Mouse (Mus musculus) neutrophil, adult 5-6 weeks (primary cell): ENCODE results near the gene Cyp2d22. TPM values are rescaled to one million over a fixed set of nuclear protein-coding genes. Genes with fewer than 3 reads are reported as not detected.

ENCODE experiments used
- ATAC-seq: fragments of 151-379, 151-347 bp; 2 replicates; pipeline ENCODE4 v1.8.0; 2017; ENCODE audit warnings: mild to moderate bottlenecking, moderate TSS enrichment; ENCODE audit not compliant: insufficient number of reproducible peaks, poor library complexity, low FRiP score, severe bottlenecking; ENCODE audit errors: extremely low read depth
- total RNA-seq: library from RNA; stranded (forward); fragments of 200-1000 nt; gene quantifications from 2 replicates; pipeline ENCODE4 v1.2.3, GENCODE M21; 2017

Cyp2d22 gene
- total RNA-seq, 1 experiment from 2014 or later = 4.7 TPM

GRCm38 (mm10) chr15:82350349-82350748, 29.7 kb downstream of the Cyp2d22 start:
- ATAC-seq = no peak

- no peak for ATAC-seq
Observed at GRCm38 (mm10) chr15:82348999-82349341, 31.1 kb downstream of the Cyp2d22 start.

- ATAC-seq = no peak
Observed at GRCm38 (mm10) chr15:82348258-82348998, 31.6 kb downstream of the Cyp2d22 start.

GRCm38 (mm10) chr15:82347852-82348251, 32.2 kb downstream of the Cyp2d22 start:
- ATAC-seq = no peak

GRCm38 (mm10) chr15:82347303-82347676, 32.8 kb downstream of the Cyp2d22 start:
- ATAC-seq = no peak

GRCm38 (mm10) chr15:82346580-82347302, 33.3 kb downstream of the Cyp2d22 start:
- ATAC-seq = no peak

- peak; percentile 89 for ATAC-seq
Observed at GRCm38 (mm10) chr15:82345820-82346470, 34.1 kb downstream of the Cyp2d22 start.

- no peak for ATAC-seq
Observed at GRCm38 (mm10) chr15:82344971-82345370, 35.1 kb downstream of the Cyp2d22 start.

GRCm38 (mm10) chr15:82343368-82344287, 36.4 kb downstream of the Cyp2d22 start:
- ATAC-seq = no peak

GRCm38 (mm10) chr15:82342543-82342935, 37.5 kb downstream of the Cyp2d22 start:
- no peak for ATAC-seq

- no peak for ATAC-seq
Observed at GRCm38 (mm10) chr15:82341675-82342542, 38.2 kb downstream of the Cyp2d22 start.

GRCm38 (mm10) chr15:82341036-82341501, 39.0 kb downstream of the Cyp2d22 start:
- no peak for ATAC-seq

- no peak for ATAC-seq
Observed at GRCm38 (mm10) chr15:82340414-82341035, 39.5 kb downstream of the Cyp2d22 start.

GRCm38 (mm10) chr15:82339634-82340254, 40.3 kb downstream of the Cyp2d22 start:
- ATAC-seq = no peak

GRCm38 (mm10) chr15:82339150-82339549, 40.9 kb downstream of the Cyp2d22 start:
- no peak for ATAC-seq

GRCm38 (mm10) chr15:82338593-82339112, 41.4 kb downstream of the Cyp2d22 start, which contains the start of the genes Naga, Pheta2 and Smdt1:
Naga (minus strand) TSS chr15:82338925.
Pheta2 (plus strand) TSS chr15:82338942.
Smdt1 (plus strand) TSS chr15:82338959.
- ATAC-seq = peak; percentile 80

- no peak for ATAC-seq
Observed at GRCm38 (mm10) chr15:82337875-82338274, 42.2 kb downstream of the Cyp2d22 start.
